Mouse (Mus musculus): ENCODE results near the gene Alox12e. TPM values are rescaled to one million over a fixed set of nuclear protein-coding genes. Genes with fewer than 3 reads are reported as not detected.

Gene Alox12e
- polyA plus RNA-seq, 1 experiment from 2014 or later = not detected

GRCm38 (mm10) chr11:70266405-70266804 lies 56.0 kb downstream of the Alox12e start:
- no peak overlapping the region for H3K4me3 ChIP-seq (replicated peaks; ENCODE audit: low read length)
- 91% methylated on average over 1 of the region's 1 CpGs for WGBS
- ATAC-seq (ENCODE audit: low FRiP score) = no peak
- H3K4me1 ChIP-seq (replicated peaks; ENCODE audit: control insufficient read depth, insufficient read depth, low read length) = no peaks in the 10 kb centered on the region
- no peaks in the 10 kb centered on the region for H3K9me3 ChIP-seq (ENCODE audit: control insufficient read depth, low read length)
- H3K27ac ChIP-seq = no peak overlapping the region
- no peaks in the 10 kb centered on the region for H3K27me3 ChIP-seq (ENCODE audit: control insufficient read depth, insufficient read depth, low read length)
- no peak overlapping the region for H3K4me2 ChIP-seq (replicated peaks)
- no peak for DNase-seq (ENCODE audit: low spot score)
- H3K36me3 ChIP-seq (replicated peaks; ENCODE audit: control insufficient read depth, insufficient read depth) = no peaks in the 10 kb centered on the region
- no peak overlapping the region for H3K9ac ChIP-seq

GRCm38 (mm10) chr11:70265819-70266218 lies 56.6 kb downstream of the Alox12e start:
- H3K36me3 ChIP-seq (replicated peaks; ENCODE audit: control insufficient read depth, insufficient read depth) = no peaks in the 10 kb centered on the region
- H3K4me3 ChIP-seq (replicated peaks; ENCODE audit: low read length) = no peak overlapping the region
- H3K27ac ChIP-seq = no peak overlapping the region
- H3K9me3 ChIP-seq (ENCODE audit: control insufficient read depth, low read length) = no peaks in the 10 kb centered on the region; the same call in 1 of the 2 replicates
- no peak overlapping the region for H3K9ac ChIP-seq
- H3K4me1 ChIP-seq (replicated peaks; ENCODE audit: control insufficient read depth, insufficient read depth, low read length) = no peaks in the 10 kb centered on the region
- WGBS = 89% methylated on average over 4 of the region's 4 CpGs
- ATAC-seq (ENCODE audit: low FRiP score) (no peak), DNase-seq (ENCODE audit: low spot score) (no peak)
- no peak overlapping the region for H3K4me2 ChIP-seq (replicated peaks)
- H3K27me3 ChIP-seq (ENCODE audit: control insufficient read depth, insufficient read depth, low read length) = no peaks in the 10 kb centered on the region

Other genes starting within 250 kb of the Alox12e start
- not detected in 2 replicates for gene Asgr2, start 230.0 kb downstream of the Alox12e start, polyA plus RNA-seq (2014; fragmentation: Nextera tagmentation; extraction: Ambion mirVana)
- gene Mgl2, start 192.3 kb downstream of the Alox12e start, polyA plus RNA-seq (2014; fragmentation: Nextera tagmentation; extraction: Ambion mirVana) = 0.93 and 1.1 TPM in 2 replicates
- 0.78 and 1.2 TPM in 2 replicates for gene Clec10a, start 166.4 kb downstream of the Alox12e start, polyA plus RNA-seq (2014; fragmentation: Nextera tagmentation; extraction: Ambion mirVana)
- gene Slc16a11, start 109.9 kb downstream of the Alox12e start, polyA plus RNA-seq (2014; fragmentation: Nextera tagmentation; extraction: Ambion mirVana) = 3.5 and 4.7 TPM in 2 replicates
- gene Slc16a13, start 101.6 kb downstream of the Alox12e start, polyA plus RNA-seq (2014; fragmentation: Nextera tagmentation; extraction: Ambion mirVana) = 12.9 and 13.4 TPM in 2 replicates
- 5.0 and 5.2 TPM in 2 replicates for gene Bcl6b, start 92.8 kb downstream of the Alox12e start, polyA plus RNA-seq (2014; fragmentation: Nextera tagmentation; extraction: Ambion mirVana)
- gene 0610010K14Rik, start 84.7 kb downstream of the Alox12e start, polyA plus RNA-seq (2014; fragmentation: Nextera tagmentation; extraction: Ambion mirVana) = 155 and 161 TPM in 2 replicates
- 12.6 and 15.9 TPM in 2 replicates for gene Gm21988, start 82.8 kb downstream of the Alox12e start, polyA plus RNA-seq (2014; fragmentation: Nextera tagmentation; extraction: Ambion mirVana)
- gene Rnasek, start 82.8 kb downstream of the Alox12e start, polyA plus RNA-seq (2014; fragmentation: Nextera tagmentation; extraction: Ambion mirVana) = 342 and 388 TPM in 2 replicates
- gene Alox12, start 67.3 kb downstream of the Alox12e start, polyA plus RNA-seq (2014; fragmentation: Nextera tagmentation; extraction: Ambion mirVana) = 1.7 and 2.1 TPM in 2 replicates
- gene Alox15, start 29.4 kb upstream of the Alox12e start, polyA plus RNA-seq (2014; fragmentation: Nextera tagmentation; extraction: Ambion mirVana) = 0.11 TPM in 1 of 2 replicates, not detected in the other
- gene Pelp1, start 87.4 kb upstream of the Alox12e start, polyA plus RNA-seq (2014; fragmentation: Nextera tagmentation; extraction: Ambion mirVana) = 29.9 and 33.0 TPM in 2 replicates
- gene Arrb2, start 110.0 kb upstream of the Alox12e start, polyA plus RNA-seq (2014; fragmentation: Nextera tagmentation; extraction: Ambion mirVana) = 55.9 and 61.2 TPM in 2 replicates
- 41.8 and 45.8 TPM in 2 replicates for gene Med11, start 129.3 kb upstream of the Alox12e start, polyA plus RNA-seq (2014; fragmentation: Nextera tagmentation; extraction: Ambion mirVana)
- 0.50 and 0.95 TPM in 2 replicates for gene Zmynd15, start 136.8 kb upstream of the Alox12e start, polyA plus RNA-seq (2014; fragmentation: Nextera tagmentation; extraction: Ambion mirVana)
- gene Cxcl16, start 137.4 kb upstream of the Alox12e start, polyA plus RNA-seq (2014; fragmentation: Nextera tagmentation; extraction: Ambion mirVana) = 7.8 and 10.2 TPM in 2 replicates
- gene Tm4sf5, start 182.6 kb upstream of the Alox12e start, polyA plus RNA-seq (2014; fragmentation: Nextera tagmentation; extraction: Ambion mirVana) = 2.9 and 3.0 TPM in 2 replicates
- gene Vmo1, start 192.0 kb upstream of the Alox12e start, polyA plus RNA-seq (2014; fragmentation: Nextera tagmentation; extraction: Ambion mirVana) = not detected in 2 replicates
- 0.27 and 0.28 TPM in 2 replicates for gene Gltpd2, start 196.6 kb upstream of the Alox12e start, polyA plus RNA-seq (2014; fragmentation: Nextera tagmentation; extraction: Ambion mirVana)
- 747 and 789 TPM in 2 replicates for gene Psmb6, start 202.7 kb upstream of the Alox12e start, polyA plus RNA-seq (2014; fragmentation: Nextera tagmentation; extraction: Ambion mirVana)
- gene Gm40193, start 210.3 kb upstream of the Alox12e start, polyA plus RNA-seq (2014; fragmentation: Nextera tagmentation; extraction: Ambion mirVana) = not detected in 2 replicates
- 14.2 and 16.4 TPM in 2 replicates for gene Pld2, start 217.4 kb upstream of the Alox12e start, polyA plus RNA-seq (2014; fragmentation: Nextera tagmentation; extraction: Ambion mirVana)
- 19.5 and 21.5 TPM in 2 replicates for gene Mink1, start 240.3 kb upstream of the Alox12e start, polyA plus RNA-seq (2014; fragmentation: Nextera tagmentation; extraction: Ambion mirVana)

All from hindbrain, embryonic 14.5 days (tissue).